Mouse (Mus musculus) embryonic facial prominence, embryonic 13.5 days (tissue): ENCODE measurements around the gene Lifr. TPM values are rescaled to one million over a fixed set of nuclear protein-coding genes. Genes with fewer than 3 reads are reported as not detected.

ENCODE experiments used
- ATAC-seq: fragments of 200-750 bp; cut with Nextera tagmentation; 2 replicates; pipeline ENCODE4 v1.8.0; 2017; ENCODE audit warnings: low read depth; ENCODE audit not compliant: insufficient number of reproducible peaks, insufficient read depth, low FRiP score, low TSS enrichment
- H3K27ac ChIP-seq: fragments of 300-500 bp; sonication (generic); 2 replicates; pipeline ENCODE4 v1.5.1; 2015; ENCODE audit warnings: moderate library complexity, mild to moderate bottlenecking, inconsistent platforms
- H3K27me3 ChIP-seq: fragments of 300-500 bp; sonication (generic); 2 replicates; pipeline ENCODE4 v1.6.1; 2015; ENCODE audit warnings: mild to moderate bottlenecking, inconsistent platforms
- H3K36me3 ChIP-seq: fragments of 300-500 bp; sonication (generic); 2 replicates; pipeline ENCODE4 v1.6.1; 2015; ENCODE audit warnings: mild to moderate bottlenecking, inconsistent platforms
- H3K4me1 ChIP-seq: fragments of 300-500 bp; sonication (generic); 2 replicates; pipeline ENCODE4 v1.6.1; 2015; ENCODE audit warnings: inconsistent platforms
- H3K4me2 ChIP-seq: fragments of 300-500 bp; sonication (generic); 2 replicates; pipeline ENCODE4 v1.6.1; 2015; ENCODE audit warnings: moderate library complexity, mild to moderate bottlenecking, inconsistent platforms
- H3K4me3 ChIP-seq: fragments of 300-500 bp; sonication (generic); 2 replicates; pipeline ENCODE4 v1.5.1; 2015; ENCODE audit warnings: mild to moderate bottlenecking, inconsistent platforms
- H3K9ac ChIP-seq: fragments of 300-500 bp; sonication (generic); 2 replicates; pipeline ENCODE4 v1.6.1; 2015; ENCODE audit warnings: mild to moderate bottlenecking, inconsistent platforms
- H3K9me3 ChIP-seq: fragments of 300-500 bp; sonication (generic); 2 replicates; pipeline ENCODE4 v1.6.1; 2016; ENCODE audit warnings: inconsistent platforms
- WGBS: fragments of 180-500 bp; shearing (Covaris S2); methylation state at CpG from one replicate; pipeline ENCODE4 v1.1.7; 2015; ENCODE audit warnings: mixed read lengths; 5-methylcytosine and 5-hydroxymethylcytosine counted together
- polyA plus RNA-seq: library from polyadenylated mRNA; unstranded; fragments of >200 nt; fragmentation: Nextera tagmentation; extraction: Ambion mirVana; gene quantifications from 2 replicates; pipeline ENCODE4 v1.2.1, GENCODE M21; 2015

Gene Lifr
- polyA plus RNA-seq, 1 experiment from 2014 or later = 13.6 TPM

GRCm38 (mm10) chr15:7081795-7082194, 8.6 kb upstream of the Lifr start:
- Histone ChIP-seq H3K9me3 (no peaks in the 10 kb centered on the region), H3K27me3 (peaks cover 8% of the 10 kb centered on the region), H3K36me3 (no peaks in the 10 kb centered on the region), H3K9ac (no peak overlapping the region), H3K4me1 (peaks cover 25% of the 10 kb centered on the region), H3K27ac (no peak overlapping the region), H3K4me3 (no peak overlapping the region), H3K4me2 (peak overlapping the region; percentile 5; the same call in 1 of the 2 replicates)
- peak; percentile 15; the same call in 1 of the 2 replicates for ATAC-seq
- WGBS = 46% methylated on average over 15 of the region's 15 CpGs

- 80% methylated on average over 3 of the region's 3 CpGs for WGBS
- H3K9ac ChIP-seq = no peak overlapping the region
- ATAC-seq = no peak
Observed at GRCm38 (mm10) chr15:7082901-7083300, 7.5 kb upstream of the Lifr start.

GRCm38 (mm10) chr15:7084780-7085497, 5.5 kb upstream of the Lifr start:
- Histone ChIP-seq H3K4me2 (0 out of 2 replicates have a peak overlapping the region, but pooled peaks have one; percentile 16), H3K4me1 (peaks cover 25% of the 10 kb centered on the region), H3K9me3 (no peaks in the 10 kb centered on the region), H3K4me3 (no peak overlapping the region), H3K27me3 (peaks cover 8% of the 10 kb centered on the region), H3K27ac (no peak overlapping the region), H3K9ac (0 out of 2 replicates have a peak overlapping the region, but pooled peaks have one; percentile 36), H3K36me3 (no peaks in the 10 kb centered on the region)
- no peak for ATAC-seq
- WGBS = 29% methylated on average over 8 of the region's 8 CpGs

More at GRCm38 (mm10) chr15:7082901-7083300, 7.5 kb upstream of the Lifr start:
- no peak overlapping the region for H3K27ac ChIP-seq
- peaks cover 25% of the 10 kb centered on the region for H3K4me1 ChIP-seq
- H3K4me2 ChIP-seq = no peak overlapping the region
- no peaks in the 10 kb centered on the region for H3K9me3 ChIP-seq
- H3K27me3 ChIP-seq = peaks cover 8% of the 10 kb centered on the region
- no peaks in the 10 kb centered on the region for H3K36me3 ChIP-seq
- no peak overlapping the region for H3K4me3 ChIP-seq

- Histone ChIP-seq H3K9ac (no peak overlapping the region), H3K4me1 (peaks cover 29% of the 10 kb centered on the region), H3K4me3 (no peak overlapping the region), H3K27me3 (peaks cover 8% of the 10 kb centered on the region), H3K4me2 (no peak overlapping the region), H3K36me3 (no peaks in the 10 kb centered on the region), H3K27ac (no peak overlapping the region), H3K9me3 (no peaks in the 10 kb centered on the region)
- ATAC-seq = no peak
- 47% methylated on average over 2 of the region's 2 CpGs for WGBS
Observed at GRCm38 (mm10) chr15:7088691-7089090, 1.7 kb upstream of the Lifr start.

GRCm38 (mm10) chr15:7092321-7092720, 1.9 kb downstream of the Lifr start:
- Histone ChIP-seq H3K27me3 (no peaks in the 10 kb centered on the region), H3K36me3 (no peaks in the 10 kb centered on the region), H3K4me1 (peaks cover 15% of the 10 kb centered on the region; the same call in 1 of the 2 replicates), H3K9ac (no peak overlapping the region), H3K4me2 (no peak overlapping the region), H3K9me3 (no peaks in the 10 kb centered on the region), H3K4me3 (no peak overlapping the region), H3K27ac (no peak overlapping the region)
- 52% methylated on average over 8 of the region's 8 CpGs for WGBS
- ATAC-seq = no peak

- no peak overlapping the region for H3K27ac ChIP-seq
- H3K36me3 ChIP-seq = no peaks in the 10 kb centered on the region
- H3K27me3 ChIP-seq = no peaks in the 10 kb centered on the region
- peaks cover 8% of the 10 kb centered on the region; the same call in 1 of the 2 replicates for H3K4me1 ChIP-seq
- H3K9me3 ChIP-seq = no peaks in the 10 kb centered on the region
- no peak overlapping the region for H3K4me3 ChIP-seq
- 73% methylated on average over 1 of the region's 1 CpGs for whole genome bisulfite sequencing
- no peak overlapping the region for H3K4me2 ChIP-seq
- no peak overlapping the region for H3K9ac ChIP-seq
- ATAC-seq = no peak
Observed at GRCm38 (mm10) chr15:7099406-7099805, 9.0 kb downstream of the Lifr start.

GRCm38 (mm10) chr15:7100226-7100625, 9.8 kb downstream of the Lifr start:
- Histone ChIP-seq H3K27me3 (no peaks in the 10 kb centered on the region), H3K9me3 (no peaks in the 10 kb centered on the region), H3K36me3 (no peaks in the 10 kb centered on the region), H3K4me3 (no peak overlapping the region), H3K27ac (peak overlapping the region; percentile 48; the same call in 1 of the 2 replicates), H3K4me2 (no peak overlapping the region), H3K9ac (no peak overlapping the region), H3K4me1 (peaks cover 10% of the 10 kb centered on the region; the same call in 1 of the 2 replicates)
- 61% methylated on average over 6 of the region's 6 CpGs for WGBS
- no peak for ATAC-seq

GRCm38 (mm10) chr15:7103051-7103450, 12.6 kb downstream of the Lifr start:
- Histone ChIP-seq H3K4me3 (no peak overlapping the region), H3K27me3 (no peaks in the 10 kb centered on the region), H3K27ac (no peak overlapping the region), H3K9me3 (no peaks in the 10 kb centered on the region), H3K4me1 (peaks cover 12% of the 10 kb centered on the region; the same call in 1 of the 2 replicates), H3K36me3 (no peaks in the 10 kb centered on the region), H3K9ac (no peak overlapping the region), H3K4me2 (no peak overlapping the region)
- ATAC-seq = no peak
- 74% methylated on average over 2 of the region's 2 CpGs for WGBS

- Histone ChIP-seq H3K9me3 (no peaks in the 10 kb centered on the region), H3K4me2 (no peak overlapping the region), H3K27ac (no peak overlapping the region), H3K27me3 (no peaks in the 10 kb centered on the region), H3K4me1 (peaks cover 5% of the 10 kb centered on the region; the same call in 1 of the 2 replicates), H3K36me3 (no peaks in the 10 kb centered on the region), H3K9ac (no peak overlapping the region), H3K4me3 (no peak overlapping the region)
- ATAC-seq = no peak
- 46% methylated on average over 5 of the region's 5 CpGs for WGBS
Observed at GRCm38 (mm10) chr15:7105224-7105623, 14.8 kb downstream of the Lifr start.

- Histone ChIP-seq H3K27ac (no peak overlapping the region), H3K4me3 (no peak overlapping the region), H3K36me3 (no peaks in the 10 kb centered on the region), H3K27me3 (no peaks in the 10 kb centered on the region), H3K9ac (no peak overlapping the region), H3K4me2 (no peak overlapping the region), H3K9me3 (no peaks in the 10 kb centered on the region), H3K4me1 (peaks cover 4% of the 10 kb centered on the region; the same call in 1 of the 2 replicates)
- ATAC-seq = no peak
- 85% methylated on average over 6 of the region's 6 CpGs for WGBS
Observed at GRCm38 (mm10) chr15:7108160-7108559, 17.7 kb downstream of the Lifr start.

GRCm38 (mm10) chr15:7112227-7112907, 22.0 kb downstream of the Lifr start:
- Histone ChIP-seq H3K36me3 (no peaks in the 10 kb centered on the region), H3K4me2 (no peak overlapping the region), H3K27me3 (no peaks in the 10 kb centered on the region), H3K9ac (no peak overlapping the region), H3K4me3 (no peak overlapping the region), H3K9me3 (no peaks in the 10 kb centered on the region), H3K4me1 (no peaks in the 10 kb centered on the region), H3K27ac (no peak overlapping the region)
- ATAC-seq = no peak
- WGBS = 64% methylated on average over 6 of the region's 6 CpGs

- Histone ChIP-seq H3K27me3 (no peaks in the 10 kb centered on the region), H3K9me3 (no peaks in the 10 kb centered on the region), H3K4me2 (no peak overlapping the region), H3K36me3 (no peaks in the 10 kb centered on the region), H3K4me3 (no peak overlapping the region), H3K27ac (no peak overlapping the region), H3K4me1 (no peaks in the 10 kb centered on the region), H3K9ac (no peak overlapping the region)
- ATAC-seq = no peak
- WGBS = 83% methylated on average over 3 of the region's 3 CpGs
Observed at GRCm38 (mm10) chr15:7113906-7114305, 23.5 kb downstream of the Lifr start.
